Mouse (Mus musculus) R1 (cell line): ENCODE measurements at regions not wholly inside any gene's neighbourhood (a gene's known extent, or its start where the extent isn't known, plus 50 kb on each side); places are given as distances from the start of the nearest gene placed in this dataset.

Experiments used
- DNase-seq: peaks from one replicate; pipeline ENCODE4 v3.0.0-alpha.2; 2018; ENCODE audit warnings: low read depth, low spot score

GRCm38 (mm10) chr1:118741286-118741685 is 113.5 kb downstream of the Tfcp2l1 start:
- no peak for DNase-seq

- no peak for DNase-seq
Measured at GRCm38 (mm10) chr1:118748196-118748595, 120.5 kb downstream of the Tfcp2l1 start.

- DNase-seq: no peak
Measured at GRCm38 (mm10) chr1:118752869-118753268, 125.1 kb downstream of the Tfcp2l1 start.

- no peak for DNase-seq
Measured at GRCm38 (mm10) chr1:118756171-118756865, 128.6 kb downstream of the Tfcp2l1 start.

- DNase-seq: peak; percentile 61
Measured at GRCm38 (mm10) chr1:118757340-118758030, 129.7 kb downstream of the Tfcp2l1 start.

GRCm38 (mm10) chr1:118758031-118758400 is 130.3 kb downstream of the Tfcp2l1 start:
- no peak for DNase-seq

GRCm38 (mm10) chr1:118759141-118759932 is 131.6 kb downstream of the Tfcp2l1 start:
- peak; percentile 85 for DNase-seq

GRCm38 (mm10) chr1:118765525-118765924 is 137.8 kb downstream of the Tfcp2l1 start:
- DNase-seq: no peak

- DNase-seq: peak; percentile 63
Measured at GRCm38 (mm10) chr1:118768831-118769230, 141.1 kb downstream of the Tfcp2l1 start.

GRCm38 (mm10) chr1:118772261-118772660 is 144.5 kb downstream of the Tfcp2l1 start:
- peak; percentile 89 for DNase-seq

- peak; percentile 44 for DNase-seq
Measured at GRCm38 (mm10) chr1:118776594-118777441, 149.1 kb downstream of the Tfcp2l1 start.
